ENCODE assay signal across 8 mouse cellular contexts in the genomic region with DNA sequence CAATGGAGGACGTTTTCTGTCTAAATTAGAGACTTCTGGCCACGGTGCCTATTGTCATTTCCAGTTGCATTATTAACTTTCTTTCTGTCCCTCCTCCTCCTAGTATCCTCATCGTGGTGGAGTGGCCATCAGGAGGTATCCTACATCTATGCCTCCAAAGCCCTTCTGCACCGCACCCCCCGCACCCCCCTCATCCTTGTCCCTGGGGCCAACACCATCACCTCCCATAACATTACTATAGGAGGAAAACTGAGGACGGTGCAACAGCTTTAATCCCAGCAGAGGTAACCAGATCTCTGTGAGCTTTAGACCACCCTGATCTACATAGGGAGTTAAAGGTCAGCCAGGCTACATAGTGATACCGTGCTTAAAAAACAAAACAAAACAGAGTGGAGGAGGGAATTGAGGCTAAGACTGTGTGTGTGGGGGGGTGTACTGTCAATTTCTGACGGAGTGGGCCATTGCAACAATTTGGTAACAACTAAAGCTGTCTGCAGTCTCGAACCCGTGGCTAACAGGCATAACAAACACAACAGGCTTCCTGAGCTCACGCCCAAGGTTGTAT. TPM values are rescaled to one million over a fixed set of nuclear protein-coding genes. Genes with fewer than 3 reads are reported as not detected.
DNase-seq lines count a peak whose midpoint lies in the region; ATAC-seq and TF ChIP-seq lines count a peak whose summit lies in the region.

No protein-coding gene starts in this region.

- peak overlapping the region; percentile 35 for H3K4me2 ChIP-seq in CH12.LX (ENCODE audit: insufficient read depth, low read depth, poor library complexity, severe bottlenecking)
- peak overlapping the region; percentile 52 for H3K4me2 ChIP-seq in forebrain, embryonic 14.5 days (ENCODE audit: low read length)
- H3K4me2 ChIP-seq in liver, embryonic 15.5 days: peak overlapping the region; percentile 78

- peak overlapping the region; percentile 89 for H3K4me3 ChIP-seq in heart, embryonic 10.5 days
- peak overlapping the region; percentile 42 to 70 (median 67) for H3K4me3 ChIP-seq in CH12.LX (replicated peaks in 1 of 3; ENCODE audit: low read depth in 2 of 3, low read length in 2 of 3, poor library complexity in 1 of 3)
- H3K4me3 ChIP-seq in forebrain, embryonic 14.5 days (ENCODE audit: low read depth, low read length): peak overlapping the region; percentile 88
- peak overlapping the region; percentile 73 for H3K4me3 ChIP-seq in liver, embryonic 15.5 days (replicated peaks)

- H3K4me1 ChIP-seq in heart, embryonic 10.5 days: peaks cover 11% of the 10 kb centered on the region; the same call in 1 of the 2 replicates
- H3K4me1 ChIP-seq in CH12.LX (ENCODE audit: control insufficient read depth in 1 of 2, insufficient read depth in 2 of 2): peaks cover 0 to 19% of the 10 kb centered on the region in 2 experiments; a peak in 2 of 4 replicates
- H3K4me1 ChIP-seq in forebrain, embryonic 14.5 days (ENCODE audit: control insufficient read depth, insufficient read depth, low read length): peaks cover 8% of the 10 kb centered on the region
- H3K4me1 ChIP-seq in liver, embryonic 15.5 days (replicated peaks): peaks cover 17% of the 10 kb centered on the region

- no peaks in the 10 kb centered on the region for H3K27me3 ChIP-seq in heart, embryonic 10.5 days (ENCODE audit: insufficient read depth, poor library complexity, severe bottlenecking)
- H3K27me3 ChIP-seq in CH12.LX (replicated peaks): no peaks in the 10 kb centered on the region
- no peaks in the 10 kb centered on the region for H3K27me3 ChIP-seq in forebrain, embryonic 14.5 days (replicated peaks; ENCODE audit: control insufficient read depth, insufficient read depth, low read length)
- no peaks in the 10 kb centered on the region for H3K27me3 ChIP-seq in liver, embryonic 15.5 days

- no peak for TF ChIP-seq POLR2A in CH12.LX (IDR thresholded peaks at IDR 0.05; ENCODE audit: low read depth, low read length)

- intact Hi-C loops in heart, postnatal 14 days (cut with DNase I): no loop called here

- in situ Hi-C loops in CH12.LX (cut with MboI; ENCODE audit: low pct_ligation_motif_present, low pct_unique_long_range_greater_than_20kb, low sequenced_read_pairs): no loop called here

- peaks cover 30% of the 10 kb centered on the region for H3K36me3 ChIP-seq in heart, embryonic 10.5 days
- peaks cover 14 to 30% of the 10 kb centered on the region in 2 experiments for H3K36me3 ChIP-seq in CH12.LX (replicated peaks in 1 of 2; ENCODE audit: control insufficient read depth in 1 of 2, insufficient read depth in 1 of 2, low read length in 1 of 2)
- peaks cover 24% of the 10 kb centered on the region for H3K36me3 ChIP-seq in forebrain, embryonic 14.5 days (ENCODE audit: control insufficient read depth, insufficient read depth, low read length)
- peaks cover 26% of the 10 kb centered on the region for H3K36me3 ChIP-seq in liver, embryonic 15.5 days (replicated peaks)

- no peak for DNase-seq in heart, embryonic 10.5 days (ENCODE audit: low spot score)
- DNase-seq in heart, postnatal 14 days: no peak
- DNase-seq in CH12.LX (ENCODE audit: extremely low read depth): no peak
- DNase-seq in forebrain, embryonic 14.5 days (ENCODE audit: low spot score): no peak
- DNase-seq in spleen, postnatal 36 days (ENCODE audit: low spot score in 2 of 2): no peak
- no peak for DNase-seq in frontal cortex, postnatal 25 days (ENCODE audit: low spot score in 2 of 2)
- DNase-seq in right cerebral cortex, postnatal 10 days (ENCODE audit: low spot score in 2 of 2): no peak

- peaks cover 12% of the 10 kb centered on the region for H3K79me2 ChIP-seq in CH12.LX (replicated peaks; ENCODE audit: control insufficient read depth, extremely low read depth, insufficient read depth, poor library complexity, severe bottlenecking)

- no peaks in the 10 kb centered on the region for H3K9me3 ChIP-seq in heart, embryonic 10.5 days
- no peaks in the 10 kb centered on the region for H3K9me3 ChIP-seq in CH12.LX (replicated peaks; ENCODE audit: low read length)
- H3K9me3 ChIP-seq in forebrain, embryonic 14.5 days (replicated peaks; ENCODE audit: control insufficient read depth, low read length): no peaks in the 10 kb centered on the region
- H3K9me3 ChIP-seq in liver, embryonic 15.5 days (replicated peaks): no peaks in the 10 kb centered on the region

- no peak for TF ChIP-seq RAD21 in CH12.LX (IDR thresholded peaks at IDR 0.05; ENCODE audit: low read depth, low read length)

- H3K27ac ChIP-seq in heart, embryonic 10.5 days: peak overlapping the region; percentile 94
- H3K27ac ChIP-seq in CH12.LX (ENCODE audit: insufficient read depth, low read depth): no peak overlapping the region
- 0 out of 2 replicates have a peak overlapping the region, but pooled peaks have one; percentile 48 for H3K27ac ChIP-seq in forebrain, embryonic 14.5 days (ENCODE audit: low read depth, low read length)
- H3K27ac ChIP-seq in liver, embryonic 15.5 days (replicated peaks): peak overlapping the region; percentile 39

- dilution Hi-C loops in CH12.LX (cut with MboI; ENCODE audit: extremely low pct_ligation_motif_present, extremely low pct_unique_long_range_greater_than_20kb, low sequenced_read_pairs): no loop called here

- WGBS in heart, embryonic 10.5 days: 58% methylated on average over 11 of the region's 11 CpGs
- 65% methylated on average over 11 of the region's 11 CpGs for WGBS in forebrain, embryonic 14.5 days
- WGBS in liver, embryonic 15.5 days (ENCODE audit: insufficient replicate concordance): 58% methylated on average over 11 of the region's 11 CpGs

- peak overlapping the region; percentile 8; the same call in 1 of the 2 replicates for H3K9ac ChIP-seq in CH12.LX (ENCODE audit: insufficient read depth, low read depth)
- H3K9ac ChIP-seq in forebrain, embryonic 14.5 days (ENCODE audit: low read length): peak overlapping the region; percentile 55
- peak overlapping the region; percentile 29; the same call in 1 of the 2 replicates for H3K9ac ChIP-seq in liver, embryonic 15.5 days

- TF ChIP-seq EP300 in CH12.LX (IDR thresholded peaks at IDR 0.05; ENCODE audit: low read length): no peak

- TF ChIP-seq CTCF in CH12.LX (conservative IDR thresholded peaks at IDR 0.05 in 1 of 2, IDR thresholded peaks at IDR 0.05 in 1 of 2; ENCODE audit: low read depth in 2 of 2, low read length in 2 of 2): no peak

- ATAC-seq in forebrain, embryonic 14.5 days: peak; percentile 29
- ATAC-seq in liver, embryonic 15.5 days (ENCODE audit: insufficient read depth): no peak; the same call in 1 of the 2 replicates

TF ChIP-seq in CH12.LX, 34 proteins besides CTCF, POLR2A, EP300 and RAD21:
- TF ChIP-seq MEF2A (IDR thresholded peaks at IDR 0.05; ENCODE audit: borderline replicate concordance, low read depth, low read length): no peak
- no peak for TF ChIP-seq CHD1 (IDR thresholded peaks at IDR 0.05; ENCODE audit: low read depth, low read length)
- TF ChIP-seq CHD2 (IDR thresholded peaks at IDR 0.05; ENCODE audit: low read length): no peak
- no peak for TF ChIP-seq SIN3A (IDR thresholded peaks at IDR 0.05; ENCODE audit: low read length)
- TF ChIP-seq TBP (conservative IDR thresholded peaks at IDR 0.05; ENCODE audit: low read depth, low read length): no peak
- no peak for TF ChIP-seq GABPA (IDR thresholded peaks at IDR 0.05; ENCODE audit: insufficient replicate concordance, low read depth, low read length)
- no peak for TF ChIP-seq ZC3H11A (IDR thresholded peaks at IDR 0.05; ENCODE audit: low read depth, low read length)
- TF ChIP-seq ETS1 (conservative IDR thresholded peaks at IDR 0.05; ENCODE audit: low read depth, low read length): no peak
- no peak for TF ChIP-seq MYC (IDR thresholded peaks at IDR 0.05; ENCODE audit: low read depth, low read length)

RNA-seq across cellular contexts. Expression of gene Cox5b, which starts 0.5 kb away (rescaled TPM):
- polyA plus RNA-seq in heart, embryonic 10.5 days (2016; fragmentation: Nextera tagmentation; extraction: Ambion mirVana): 894 and 1,099 TPM in 2 replicates
- 1,000 to 10,000 TPM; 2,156 to 2,164 TPM for total RNA-seq in heart, postnatal 14 days (2021)
- total RNA-seq in CH12.LX (2012; rRNA removed): 448 and 523 TPM in 2 replicates
- 476 and 504 TPM in 2 replicates for total RNA-seq in CH12.LX (2014; rRNA removed)
- 538 and 599 TPM in 2 replicates for polyA plus RNA-seq in CH12.LX (2012; ENCODE audit: insufficient read length, low read depth)
- 606 and 697 TPM in 2 replicates for polyA plus RNA-seq in forebrain, embryonic 14.5 days (2014; fragmentation: Nextera tagmentation; extraction: Ambion mirVana)
- 362 and 401 TPM in 2 replicates for polyA plus RNA-seq in liver, embryonic 15.5 days (2015; fragmentation: Nextera tagmentation; extraction: Ambion mirVana)

RNA-seq across cellular contexts. Expression of gene Fam178b, which starts 7.8 kb away (rescaled TPM):
- 1.8 and 4.1 TPM in 2 replicates for polyA plus RNA-seq in heart, embryonic 10.5 days (2016; fragmentation: Nextera tagmentation; extraction: Ambion mirVana)
- total RNA-seq in heart, postnatal 14 days (2021): under 1 TPM; 0.67 to 0.73 TPM
- total RNA-seq in CH12.LX (2012; rRNA removed) (not detected in 2 replicates), CH12.LX (2014; rRNA removed) (not detected in 2 replicates)
- polyA plus RNA-seq in CH12.LX (2012; ENCODE audit: insufficient read length, low read depth): 0.50 TPM in 1 of 2 replicates, not detected in the other
- 0.26 TPM in 1 of 2 replicates, not detected in the other for polyA plus RNA-seq in forebrain, embryonic 14.5 days (2014; fragmentation: Nextera tagmentation; extraction: Ambion mirVana)
- 0.10 and 0.15 TPM in 2 replicates for polyA plus RNA-seq in liver, embryonic 15.5 days (2015; fragmentation: Nextera tagmentation; extraction: Ambion mirVana)

RNA-seq across cellular contexts. Expression of gene 4933424G06Rik, which starts 19.2 kb away (rescaled TPM):
- polyA plus RNA-seq in heart, embryonic 10.5 days (2016; fragmentation: Nextera tagmentation; extraction: Ambion mirVana): not detected in 2 replicates
- total RNA-seq in heart, postnatal 14 days (2021): not detected
- total RNA-seq in CH12.LX (2012; rRNA removed) (not detected in 2 replicates), CH12.LX (2014; rRNA removed) (0.49 TPM in 1 of 2 replicates, not detected in the other)
- polyA plus RNA-seq in CH12.LX (2012; ENCODE audit: insufficient read length, low read depth): not detected in 2 replicates
- 0.40 TPM in 1 of 2 replicates, not detected in the other for polyA plus RNA-seq in forebrain, embryonic 14.5 days (2014; fragmentation: Nextera tagmentation; extraction: Ambion mirVana)
- not detected in 2 replicates for polyA plus RNA-seq in liver, embryonic 15.5 days (2015; fragmentation: Nextera tagmentation; extraction: Ambion mirVana)

RNA-seq across cellular contexts. Expression of gene Actr1b, which starts 23.5 kb away (rescaled TPM):
- polyA plus RNA-seq in heart, embryonic 10.5 days (2016; fragmentation: Nextera tagmentation; extraction: Ambion mirVana): 126 and 133 TPM in 2 replicates
- total RNA-seq in heart, postnatal 14 days (2021): 100 to 1,000 TPM; 106 TPM
- total RNA-seq in CH12.LX (2012; rRNA removed) (66.2 and 81.8 TPM in 2 replicates), CH12.LX (2014; rRNA removed) (61.0 and 63.6 TPM in 2 replicates)
- 71.2 and 76.6 TPM in 2 replicates for polyA plus RNA-seq in CH12.LX (2012; ENCODE audit: insufficient read length, low read depth)
- polyA plus RNA-seq in forebrain, embryonic 14.5 days (2014; fragmentation: Nextera tagmentation; extraction: Ambion mirVana): 73.7 and 86.8 TPM in 2 replicates
- 27.3 and 30.9 TPM in 2 replicates for polyA plus RNA-seq in liver, embryonic 15.5 days (2015; fragmentation: Nextera tagmentation; extraction: Ambion mirVana)
